8 mouse cellular contexts compared by ENCODE assay signal in genomic region chr6:85331736-85332135, GRCm38 (mm10). TPM values are rescaled to one million over a fixed set of nuclear protein-coding genes. Genes with fewer than 3 reads are reported as not detected.
DNase-seq lines count a peak whose midpoint lies in the region; ATAC-seq and TF ChIP-seq lines count a peak whose summit lies in the region.

No protein-coding gene starts in this region.

- no peak for TF ChIP-seq POLR2A in liver, adult 2 months (IDR thresholded peaks at IDR 0.05; ENCODE audit: extremely low read depth, insufficient read depth, low read length)

- WGBS in liver, adult 2 months = 60% methylated on average over 8 of the region's 8 CpGs
- WGBS in liver, postnatal 0 days (ENCODE audit: insufficient replicate concordance) = 50% methylated on average over 8 of the region's 8 CpGs
- WGBS in embryonic facial prominence, embryonic 15.5 days = 15% methylated on average over 8 of the region's 8 CpGs
- 15% methylated on average over 8 of the region's 8 CpGs for WGBS in intestine, embryonic 16.5 days
- WGBS in neural tube, embryonic 14.5 days = 18% methylated on average over 8 of the region's 8 CpGs

- TF ChIP-seq EP300 in liver, postnatal 0 days (IDR thresholded peaks at IDR 0.05; ENCODE audit: low read depth) = no peak

- peaks cover 14% of the 10 kb centered on the region for H3K4me1 ChIP-seq in liver, adult 2 months (ENCODE audit: control insufficient read depth, insufficient read depth, low read length)
- H3K4me1 ChIP-seq in liver, postnatal 0 days (ENCODE audit: insufficient read depth) = peaks cover 9% of the 10 kb centered on the region; the same call in 1 of the 2 replicates
- H3K4me1 ChIP-seq in embryonic facial prominence, embryonic 15.5 days = peaks cover 14% of the 10 kb centered on the region
- peaks cover 28% of the 10 kb centered on the region for H3K4me1 ChIP-seq in intestine, embryonic 16.5 days (ENCODE audit: control insufficient read depth, insufficient read depth, low read length)
- H3K4me1 ChIP-seq in neural tube, embryonic 14.5 days (ENCODE audit: control insufficient read depth, insufficient read depth, low read length) = 0 out of 2 replicates have a peak, but pooled peaks cover 3% of the 10 kb centered on the region

- H3K4me2 ChIP-seq in liver, postnatal 0 days (ENCODE audit: low read depth, low read length) = no peak overlapping the region
- peak overlapping the region; percentile 99 for H3K4me2 ChIP-seq in embryonic facial prominence, embryonic 15.5 days (replicated peaks)
- H3K4me2 ChIP-seq in intestine, embryonic 16.5 days (ENCODE audit: low read depth, low read length) = peak overlapping the region; percentile 98
- peak overlapping the region; percentile 98 for H3K4me2 ChIP-seq in neural tube, embryonic 14.5 days (ENCODE audit: low read depth, low read length)

- peak overlapping the region; percentile 61; the same call in 1 of the 2 replicates for H3K9ac ChIP-seq in liver, adult 2 months (ENCODE audit: low read depth, low read length)
- no peak overlapping the region for H3K9ac ChIP-seq in liver, postnatal 0 days (replicated peaks)
- H3K9ac ChIP-seq in embryonic facial prominence, embryonic 15.5 days = no peak overlapping the region
- peak overlapping the region; percentile 81; the same call in 1 of the 2 replicates for H3K9ac ChIP-seq in intestine, embryonic 16.5 days (ENCODE audit: low read depth, low read length)
- no peak overlapping the region for H3K9ac ChIP-seq in neural tube, embryonic 14.5 days (replicated peaks; ENCODE audit: low read depth, low read length)

- TF ChIP-seq CTCF in liver, adult 2 months (IDR thresholded peaks at IDR 0.05; ENCODE audit: low read depth, low read length) = no peak
- TF ChIP-seq CTCF in liver, postnatal 0 days (IDR thresholded peaks at IDR 0.05; ENCODE audit: low read depth) = no peak

- ATAC-seq in liver, postnatal 0 days = no peak
- ATAC-seq in embryonic facial prominence, embryonic 15.5 days (ENCODE audit: insufficient number of reproducible peaks, low FRiP score, low TSS enrichment, low read depth) = no peak
- ATAC-seq in intestine, embryonic 16.5 days = no peak
- no peak for ATAC-seq in neural tube, embryonic 14.5 days (ENCODE audit: low read depth)

- DNase-seq in liver, adult 2 months (ENCODE audit: extremely low read depth, low read depth, low spot score) = no peak
- DNase-seq in liver, postnatal 0 days = no peak
- no peak for DNase-seq in frontal cortex, postnatal 25 days (ENCODE audit: low spot score in 2 of 2)
- no peak for DNase-seq in layer of hippocampus, adult 9-10 months (ENCODE audit: low spot score)
- no peak for DNase-seq in layer of hippocampus, adult 11-12 months (ENCODE audit: low spot score)

- H3K79me2 ChIP-seq in liver, adult 2 months (ENCODE audit: control insufficient read depth, insufficient read depth, low read length) = no peaks in the 10 kb centered on the region; the same call in 1 of the 2 replicates

- peak overlapping the region; percentile 82 for H3K27ac ChIP-seq in liver, adult 2 months (replicated peaks; ENCODE audit: insufficient read depth, low read depth, low read length)
- H3K27ac ChIP-seq in liver, postnatal 0 days (ENCODE audit: low read depth) = no peak overlapping the region
- H3K27ac ChIP-seq in embryonic facial prominence, embryonic 15.5 days (replicated peaks) = no peak overlapping the region
- no peak overlapping the region for H3K27ac ChIP-seq in intestine, embryonic 16.5 days (ENCODE audit: low read length)
- no peak overlapping the region for H3K27ac ChIP-seq in neural tube, embryonic 14.5 days (ENCODE audit: low read depth, low read length)

- no peaks in the 10 kb centered on the region for H3K27me3 ChIP-seq in liver, adult 2 months (ENCODE audit: control insufficient read depth, insufficient read depth, low read length)
- H3K27me3 ChIP-seq in liver, postnatal 0 days (ENCODE audit: insufficient read depth, low read length) = no peaks in the 10 kb centered on the region
- no peaks in the 10 kb centered on the region for H3K27me3 ChIP-seq in embryonic facial prominence, embryonic 15.5 days
- H3K27me3 ChIP-seq in intestine, embryonic 16.5 days (replicated peaks; ENCODE audit: control insufficient read depth, insufficient read depth, low read length) = no peaks in the 10 kb centered on the region
- H3K27me3 ChIP-seq in neural tube, embryonic 14.5 days (ENCODE audit: control insufficient read depth, insufficient read depth, low read length) = no peaks in the 10 kb centered on the region; the same call in 1 of the 2 replicates

- no peaks in the 10 kb centered on the region for H3K36me3 ChIP-seq in liver, adult 2 months (ENCODE audit: control insufficient read depth, insufficient read depth, low read length)
- no peaks in the 10 kb centered on the region for H3K36me3 ChIP-seq in liver, postnatal 0 days (replicated peaks; ENCODE audit: insufficient read depth, low read length)
- no peaks in the 10 kb centered on the region for H3K36me3 ChIP-seq in embryonic facial prominence, embryonic 15.5 days
- H3K36me3 ChIP-seq in intestine, embryonic 16.5 days (ENCODE audit: control insufficient read depth, insufficient read depth, low read length) = no peaks in the 10 kb centered on the region
- 0 out of 2 replicates have a peak, but pooled peaks cover 2% of the 10 kb centered on the region for H3K36me3 ChIP-seq in neural tube, embryonic 14.5 days (ENCODE audit: control insufficient read depth, insufficient read depth, low read length)

- H3K4me3 ChIP-seq in liver, adult 2 months (ENCODE audit: insufficient read depth, low read depth, low read length) = no peak overlapping the region
- H3K4me3 ChIP-seq in liver, postnatal 0 days (ENCODE audit: low read depth, low read length) = no peak overlapping the region
- peak overlapping the region; percentile 89 for H3K4me3 ChIP-seq in embryonic facial prominence, embryonic 15.5 days (replicated peaks)
- H3K4me3 ChIP-seq in intestine, embryonic 16.5 days (ENCODE audit: low read length) = peak overlapping the region; percentile 76; the same call in 1 of the 2 replicates
- peak overlapping the region; percentile 55; the same call in 1 of the 2 replicates for H3K4me3 ChIP-seq in neural tube, embryonic 14.5 days (ENCODE audit: low read depth, low read length)

- H3K9me3 ChIP-seq in liver, postnatal 0 days (ENCODE audit: low read length) = no peaks in the 10 kb centered on the region
- H3K9me3 ChIP-seq in embryonic facial prominence, embryonic 15.5 days (replicated peaks) = no peaks in the 10 kb centered on the region
- no peaks in the 10 kb centered on the region for H3K9me3 ChIP-seq in intestine, embryonic 16.5 days (ENCODE audit: control insufficient read depth, low read length)
- H3K9me3 ChIP-seq in neural tube, embryonic 14.5 days (ENCODE audit: control insufficient read depth, low read length) = no peaks in the 10 kb centered on the region

RNA-seq across cellular contexts. Expression of gene Sfxn5, which starts 1.5 kb away (rescaled TPM):
- 21.9 and 23.6 TPM in 2 replicates for total RNA-seq in liver, adult 2 months (2014; rRNA removed)
- polyA plus RNA-seq in liver, adult 2 months (2012; rRNA removed) = 23.4 and 31.8 TPM in 2 replicates
- polyA plus RNA-seq in liver, postnatal 0 days (2015; fragmentation: Nextera tagmentation; extraction: Ambion mirVana) = 3.1 and 3.3 TPM in 2 replicates
- polyA plus RNA-seq in embryonic facial prominence, embryonic 15.5 days (2015; fragmentation: Nextera tagmentation; extraction: Ambion mirVana) = 8.0 TPM in 2 replicates
- 5.3 and 7.2 TPM in 2 replicates for polyA plus RNA-seq in intestine, embryonic 16.5 days (2015; fragmentation: Nextera tagmentation; extraction: Ambion mirVana)
- polyA plus RNA-seq in neural tube, embryonic 14.5 days (2014; fragmentation: Nextera tagmentation; extraction: Ambion mirVana) = 21.3 and 29.7 TPM in 2 replicates

RNA-seq across cellular contexts. Expression of gene Rab11fip5, which starts 42.7 kb away (rescaled TPM):
- total RNA-seq in liver, adult 2 months (2014; rRNA removed) = 0.46 and 0.54 TPM in 2 replicates
- 0.55 and 1.4 TPM in 2 replicates for polyA plus RNA-seq in liver, adult 2 months (2012; rRNA removed)
- 1.1 TPM in 2 replicates for polyA plus RNA-seq in liver, postnatal 0 days (2015; fragmentation: Nextera tagmentation; extraction: Ambion mirVana)
- 20.1 and 21.4 TPM in 2 replicates for polyA plus RNA-seq in embryonic facial prominence, embryonic 15.5 days (2015; fragmentation: Nextera tagmentation; extraction: Ambion mirVana)
- polyA plus RNA-seq in intestine, embryonic 16.5 days (2015; fragmentation: Nextera tagmentation; extraction: Ambion mirVana) = 15.6 and 20.9 TPM in 2 replicates
- 15.6 and 20.5 TPM in 2 replicates for polyA plus RNA-seq in neural tube, embryonic 14.5 days (2014; fragmentation: Nextera tagmentation; extraction: Ambion mirVana)

Comparison
In these comparisons a context has a peak if more than half of its experiments do, and no peak if none do; other contexts are left out.
1. H3K9ac ChIP-seq: peak in liver, adult 2 months (single experiment) and intestine, embryonic 16.5 days (single experiment); none in liver, postnatal 0 days (single experiment), embryonic facial prominence, embryonic 15.5 days (single experiment) and neural tube, embryonic 14.5 days (single experiment).
2. H3K4me3 ChIP-seq: peak in embryonic facial prominence, embryonic 15.5 days (single experiment), intestine, embryonic 16.5 days (single experiment) and neural tube, embryonic 14.5 days (single experiment); none in liver, adult 2 months (single experiment) and liver, postnatal 0 days (single experiment).